Mouse (Mus musculus) megakaryocyte progenitor cell, adult 5-6 weeks (primary cell): ENCODE data around the gene Alyref. TPM values are rescaled to one million over a fixed set of nuclear protein-coding genes. Genes with fewer than 3 reads are reported as not detected.

Experiments
- ATAC-seq: replicated peaks from 2 replicates; pipeline ENCODE4 v1.8.0; 2016; ENCODE audit warnings: mild to moderate bottlenecking, moderate TSS enrichment, inconsistent platforms; ENCODE audit not compliant: poor library complexity
- total RNA-seq, 2 experiments: library from RNA; stranded (forward) in 1 of 2; stranded (reverse) in 1 of 2; fragments of 157-497, 149-512 nt in 1 of 2; fragments of 200-1000 nt in 1 of 2; gene quantifications; 2 replicates each; pipeline versions ENCODE4 v1.2.3 to v1.2.4; 2015 to 2017

Gene Alyref
- total RNA-seq (2015) (197 and 227 TPM in 2 replicates), total RNA-seq (2017) (266 and 298 TPM in 2 replicates)

GRCm38 (mm10) chr11:120598283-120598989 lies at the start of gene Alyref, which contains the start of gene Anapc11:
TSS of gene Alyref (minus strand) at chr11:120598365.
TSS of gene Anapc11 (plus strand) at chr11:120598421.
- peak; percentile 93 for ATAC-seq

- ATAC-seq, result no peak
Observed at GRCm38 (mm10) chr11:120647047-120647830, 49.1 kb upstream of the Alyref start.

- peak; percentile 96 for ATAC-seq
Observed at GRCm38 (mm10) chr11:120643601-120643987, 45.4 kb upstream of the Alyref start, which contains the start of gene Pycr1. TSS of gene Pycr1 (minus strand) at chr11:120643769.

- ATAC-seq, result peak; percentile 17
Observed at GRCm38 (mm10) chr11:120642939-120643600, 44.9 kb upstream of the Alyref start.

- ATAC-seq, result peak; percentile 9; the same call in 1 of the 2 replicates
Observed at GRCm38 (mm10) chr11:120641869-120642268, 43.7 kb upstream of the Alyref start.

- no peak for ATAC-seq
Observed at GRCm38 (mm10) chr11:120641255-120641654, 43.1 kb upstream of the Alyref start.

GRCm38 (mm10) chr11:120634810-120635209 lies 36.6 kb upstream of the Alyref start:
- ATAC-seq, result no peak

- peak; percentile 51 for ATAC-seq
Observed at GRCm38 (mm10) chr11:120633520-120634343, 35.6 kb upstream of the Alyref start, which contains the start of gene Mafg. TSS of gene Mafg (minus strand) at chr11:120633600.

GRCm38 (mm10) chr11:120632559-120633519 lies 34.7 kb upstream of the Alyref start:
- ATAC-seq, result peak; percentile 27

GRCm38 (mm10) chr11:120631726-120632448 lies 33.7 kb upstream of the Alyref start:
- no peak for ATAC-seq

- ATAC-seq, result no peak
Observed at GRCm38 (mm10) chr11:120630881-120631725, 32.9 kb upstream of the Alyref start.

- ATAC-seq, result peak; percentile 42
Observed at GRCm38 (mm10) chr11:120630401-120630871, 32.3 kb upstream of the Alyref start.

- 0 out of 2 replicates have a peak, but pooled peaks have one; percentile 4 for ATAC-seq
Observed at GRCm38 (mm10) chr11:120629911-120630310, 31.7 kb upstream of the Alyref start.

GRCm38 (mm10) chr11:120629341-120629730 lies 31.2 kb upstream of the Alyref start:
- ATAC-seq, result peak; percentile 29

- ATAC-seq, result no peak
Observed at GRCm38 (mm10) chr11:120628601-120629340, 30.6 kb upstream of the Alyref start.

GRCm38 (mm10) chr11:120627468-120628300 lies 29.5 kb upstream of the Alyref start:
- ATAC-seq, result peak; percentile 20
